Mouse (Mus musculus) cerebellum, postnatal 36 days (tissue): ENCODE results near the gene Ncoa5.
A peak's percentile ranks its signal among the peaks of the same experiment; 100 is the strongest.

Experiments used
- DNase-seq, 2 experiments: peaks; one replicate each; pipeline ENCODE4 v3.0.0; 2021 to 2022; ENCODE audit warnings: mixed read lengths in 2 of 2

The Ncoa5 gene

DNA sequence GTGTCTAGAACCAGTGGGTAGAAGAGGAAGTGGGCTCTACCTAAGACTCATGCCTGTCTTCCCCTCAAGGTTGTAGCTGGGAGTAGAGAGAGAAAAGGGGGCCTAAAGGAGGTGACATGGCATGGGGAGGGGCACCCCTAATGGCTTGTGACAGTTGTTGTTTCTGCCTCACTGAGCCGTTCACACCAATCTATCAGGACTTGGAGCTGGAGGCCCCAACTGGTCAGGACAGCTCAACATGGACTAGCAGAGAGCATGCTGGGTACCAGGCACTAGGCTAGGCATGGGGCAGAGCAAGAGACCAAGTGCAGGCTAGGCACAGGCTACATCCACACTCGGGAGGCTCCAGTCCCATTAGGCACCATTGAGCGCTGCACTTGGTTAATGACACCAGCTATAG, 43.6 kb downstream of the Ncoa5 start:
- DNase-seq, result no peak

DNA sequence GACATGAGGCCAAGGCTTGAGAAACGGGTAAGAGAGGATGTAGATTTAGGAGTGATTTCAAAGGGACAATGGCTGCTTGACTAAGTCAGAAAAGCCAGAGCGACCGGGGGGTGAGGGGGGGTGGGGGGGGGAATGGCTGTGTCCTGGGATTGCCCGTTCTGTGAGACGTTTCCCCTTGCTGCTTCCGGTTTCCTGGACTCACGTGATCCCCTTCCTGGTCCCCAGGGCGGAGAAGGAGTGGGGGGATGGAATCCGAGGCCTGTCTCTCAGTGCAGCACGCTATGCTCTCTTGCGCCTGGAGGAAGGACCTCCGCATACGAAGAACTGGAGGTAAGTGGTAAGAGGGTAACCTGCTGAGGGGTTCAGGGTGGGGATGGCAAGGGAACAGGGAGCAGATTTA, 45.9 kb downstream of the Ncoa5 start:
- DNase-seq, result no peak

GRCm38 (mm10) chr2:164986371-164987027, 48.2 kb downstream of the Ncoa5 start:
- peak; percentile 76 to 81 for DNase-seq

- peak in 1 of 2 experiments; percentile 36 for DNase-seq
Measured at GRCm38 (mm10) chr2:164985962-164986361, 48.7 kb downstream of the Ncoa5 start.

DNA sequence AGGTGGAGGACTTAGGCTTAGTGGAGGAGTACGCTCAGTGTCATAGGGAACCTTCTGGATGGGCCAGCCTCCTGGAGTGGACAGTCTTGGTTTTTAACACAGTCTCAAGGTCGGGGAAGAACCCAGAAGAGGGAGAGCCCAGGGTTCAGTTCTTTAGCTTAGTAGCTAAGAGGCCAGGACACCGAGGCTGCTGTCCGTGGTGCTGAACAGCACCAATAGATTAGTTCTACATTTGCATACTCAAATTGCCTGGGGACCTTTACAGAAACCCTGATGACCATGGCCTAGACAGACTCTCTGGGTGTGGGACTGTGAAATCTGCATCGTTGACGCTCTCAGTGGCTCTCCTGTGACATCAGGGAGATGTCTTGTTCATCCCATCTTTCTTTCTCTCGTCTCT, 54.9 kb downstream of the Ncoa5 start:
- no peak for DNase-seq

DNA sequence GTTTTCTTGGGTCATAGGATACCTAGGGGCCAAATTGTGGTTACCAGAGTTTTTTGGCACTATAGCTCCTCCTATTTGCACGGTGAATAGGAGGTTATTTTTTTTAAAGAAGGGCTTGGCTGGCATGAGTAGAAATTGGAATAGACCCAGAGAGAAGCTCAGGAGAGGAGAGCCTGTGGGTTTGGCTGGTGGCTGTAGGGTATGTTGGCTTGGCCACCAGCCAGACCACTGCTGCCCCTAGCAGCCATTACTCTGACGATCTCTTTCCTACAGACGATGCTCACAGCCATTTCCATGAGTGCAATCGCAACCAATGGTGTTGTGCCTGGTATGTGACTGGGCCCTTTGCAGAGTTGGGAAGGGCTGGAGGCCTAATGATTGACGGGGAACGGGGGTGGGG, 59.1 kb downstream of the Ncoa5 start:
- peak in 1 of 2 experiments; percentile 49 for DNase-seq

DNA sequence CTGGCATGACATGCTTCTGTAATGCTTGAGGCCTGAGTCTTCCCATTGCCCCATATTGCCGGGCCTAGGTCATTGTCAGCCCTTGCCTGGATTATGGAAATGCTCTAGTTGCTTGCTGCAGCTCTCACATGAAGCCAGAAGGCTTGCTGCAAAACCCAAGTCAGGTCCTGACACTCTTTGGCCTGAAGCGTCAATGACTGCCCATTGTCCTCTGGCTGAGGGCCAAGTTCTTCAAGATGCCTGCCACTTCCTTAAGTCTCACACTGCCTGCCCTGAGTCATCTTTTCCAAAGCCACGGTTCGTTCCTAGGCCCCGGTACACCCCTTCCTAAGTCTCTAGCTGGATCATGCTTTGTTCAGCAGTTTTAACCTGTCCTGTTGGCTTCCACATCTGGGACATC, 62.0 kb downstream of the Ncoa5 start:
- DNase-seq, result no peak

DNA sequence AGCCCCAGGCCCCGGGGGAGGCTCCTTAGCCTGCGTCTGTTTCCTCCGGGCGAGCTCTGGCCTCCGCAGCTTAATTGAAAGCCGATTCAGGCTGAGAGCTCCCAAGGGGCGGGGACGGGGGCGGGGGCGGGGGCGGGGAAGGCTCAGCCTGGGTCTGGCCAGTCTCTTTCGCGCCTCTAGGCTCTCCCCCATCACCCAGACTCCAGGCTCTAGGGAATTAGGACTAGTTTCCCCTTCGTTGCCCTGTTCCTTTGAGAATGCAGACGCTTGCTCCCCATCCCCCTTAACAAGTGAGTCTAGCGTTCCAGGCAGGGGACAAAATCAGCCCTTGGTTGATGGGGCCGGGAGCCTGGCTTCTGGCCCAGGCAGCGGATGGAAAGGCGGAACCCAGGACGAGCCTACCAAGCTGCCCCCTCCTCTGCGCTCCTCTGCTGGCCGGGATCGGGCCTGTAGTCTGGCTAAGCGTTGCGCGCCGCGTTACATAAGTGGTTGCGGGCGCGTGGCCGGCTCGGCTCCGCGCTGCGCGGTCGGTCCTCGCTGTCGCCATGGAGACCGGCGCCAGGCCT, 64.0 kb downstream of the Ncoa5 start:
- peak; percentile 80 to 86 for DNase-seq

GRCm38 (mm10) chr2:164969348-164969781, 65.3 kb downstream of the Ncoa5 start:
- DNase-seq, result peak; percentile 49 to 62

- peak; percentile 60 to 61 for DNase-seq
Measured at GRCm38 (mm10) chr2:164968451-164968851, 66.2 kb downstream of the Ncoa5 start.

GRCm38 (mm10) chr2:164967761-164968440, 66.8 kb downstream of the Ncoa5 start:
- peak; percentile 84 to 91 for DNase-seq

- peak; percentile 57 for DNase-seq
Measured at GRCm38 (mm10) chr2:164967193-164967592, 67.5 kb downstream of the Ncoa5 start.

- DNase-seq, result no peak
Measured at GRCm38 (mm10) chr2:164966381-164966780, 68.3 kb downstream of the Ncoa5 start.

GRCm38 (mm10) chr2:164964981-164965380, 69.7 kb downstream of the Ncoa5 start:
- no peak for DNase-seq

DNA sequence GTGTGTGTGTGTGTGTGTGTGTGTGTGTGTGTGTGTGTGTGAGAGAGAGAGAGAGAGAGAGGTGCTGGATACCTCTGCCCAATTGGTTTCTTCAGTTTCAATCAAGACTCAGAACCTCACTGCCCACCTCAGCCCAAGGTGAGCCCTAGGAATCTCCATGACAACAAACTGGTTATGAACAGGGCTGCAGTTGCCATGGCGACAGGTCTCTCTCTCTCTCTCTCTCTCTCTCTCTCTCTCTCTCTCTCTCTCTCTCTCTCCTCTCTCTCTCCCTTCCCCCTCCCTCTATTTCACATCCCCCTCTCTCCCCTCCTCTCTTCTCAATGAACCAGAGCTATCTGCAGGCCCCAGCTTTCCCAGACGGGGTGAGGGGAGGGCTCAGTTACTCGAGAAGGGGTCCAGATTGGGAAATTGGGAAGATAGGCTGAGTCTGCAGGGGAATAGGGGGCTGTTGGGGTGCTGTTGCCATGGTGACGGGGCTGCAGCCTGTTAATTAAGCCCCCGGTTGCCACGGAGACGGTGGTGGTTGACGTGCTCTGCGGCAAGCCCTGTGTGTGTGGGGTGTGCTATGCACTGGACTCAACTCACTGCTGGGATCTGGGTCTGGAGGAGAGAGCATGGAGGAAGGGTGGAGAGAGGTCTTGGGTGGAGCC, 70.3 kb downstream of the Ncoa5 start:
- DNase-seq, result no peak

DNA sequence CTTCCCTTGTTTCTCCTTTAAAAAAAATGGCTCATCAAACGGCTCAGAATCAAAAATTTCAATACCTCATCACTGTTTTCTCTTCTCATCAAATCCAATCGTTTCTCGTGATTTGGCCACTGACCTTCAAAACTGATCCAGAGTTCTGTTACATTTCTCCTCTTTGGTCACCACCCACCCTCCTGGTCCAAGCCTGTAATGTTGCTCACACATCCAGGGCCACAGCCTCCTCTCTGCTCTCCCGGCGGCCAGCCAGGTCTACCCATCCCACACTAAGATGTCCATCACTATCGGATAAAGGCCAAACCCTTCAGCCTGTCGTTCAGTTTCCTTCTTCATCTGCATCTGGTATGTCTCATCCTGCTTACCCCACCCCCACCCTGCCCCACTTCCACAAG, 72.5 kb downstream of the Ncoa5 start:
- no peak for DNase-seq

- DNase-seq, result peak; percentile 87 to 89
Measured at GRCm38 (mm10) chr2:164961506-164962182, 73.0 kb downstream of the Ncoa5 start.

- peak; percentile 81 to 86 for DNase-seq
Measured at GRCm38 (mm10) chr2:164960716-164961441, 73.8 kb downstream of the Ncoa5 start, which contains the start of gene Slc12a5. Slc12a5 (plus strand) TSS chr2:164960802.

DNA sequence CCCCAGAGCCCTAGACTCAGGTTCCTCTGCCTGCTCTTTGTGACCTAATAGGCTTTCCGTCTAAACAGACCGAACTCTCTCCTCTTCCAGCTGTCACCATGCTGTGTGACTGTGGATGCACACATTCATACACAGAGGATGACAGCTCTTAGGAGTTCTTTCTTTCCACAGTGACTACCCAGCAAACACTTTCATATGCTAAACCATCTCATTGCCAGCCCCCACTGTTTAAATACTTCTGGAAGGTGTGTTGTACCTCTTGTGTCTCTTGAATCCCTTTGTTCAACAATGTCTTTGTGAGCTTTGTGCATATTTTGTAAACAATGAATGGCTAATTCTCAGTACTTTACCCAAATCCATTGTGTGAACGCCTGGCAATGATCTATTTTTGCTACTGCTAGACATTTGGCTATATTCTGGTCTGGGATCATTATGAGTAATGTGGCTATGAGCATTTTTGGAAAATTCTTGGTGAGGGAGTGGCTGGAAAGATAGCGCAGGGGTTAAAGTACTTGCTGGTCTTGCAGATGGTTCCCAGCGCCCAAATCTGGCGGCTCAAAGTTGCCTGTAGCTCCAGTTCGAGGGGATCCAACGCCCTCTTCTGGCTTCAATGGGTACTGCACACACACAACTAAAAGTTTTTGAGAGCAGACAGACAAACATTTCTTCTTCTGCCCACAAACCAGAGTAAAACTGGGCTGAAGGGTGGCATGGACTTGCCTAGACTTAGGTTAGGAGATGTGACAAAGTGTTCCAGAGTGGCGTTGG, 76.9 kb downstream of the Ncoa5 start:
- no peak for DNase-seq

DNA sequence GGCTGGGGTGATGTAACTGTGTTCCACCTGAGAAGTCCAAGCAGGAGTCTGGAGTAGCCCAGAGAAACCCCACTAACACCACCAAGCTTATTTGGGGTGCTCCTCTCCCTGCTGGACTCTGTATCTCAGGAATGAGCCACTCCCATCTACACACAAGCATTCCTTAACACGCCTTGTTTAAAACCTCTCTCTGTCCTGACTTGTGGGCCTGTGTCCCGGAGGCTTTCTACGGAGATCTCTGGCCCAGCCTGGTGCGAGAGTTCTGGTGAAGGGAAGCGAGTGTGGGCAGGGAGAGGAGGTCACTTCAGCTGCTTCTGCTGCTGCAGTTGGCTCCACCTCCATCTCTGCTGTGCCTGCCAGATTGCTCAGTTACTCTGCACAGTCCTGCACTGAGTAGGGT, 78.5 kb downstream of the Ncoa5 start:
- no peak for DNase-seq

GRCm38 (mm10) chr2:164955725-164956124, 78.9 kb downstream of the Ncoa5 start:
- no peak for DNase-seq
